Mouse (Mus musculus): ENCODE measurements around the gene Efcab14. TPM values are rescaled to one million over a fixed set of nuclear protein-coding genes. Genes with fewer than 3 reads are reported as not detected.

Gene Efcab14
- total and polyA plus RNA-seq, 3 experiments = 12.9 to 23.0 (median 13.5) TPM

DNA sequence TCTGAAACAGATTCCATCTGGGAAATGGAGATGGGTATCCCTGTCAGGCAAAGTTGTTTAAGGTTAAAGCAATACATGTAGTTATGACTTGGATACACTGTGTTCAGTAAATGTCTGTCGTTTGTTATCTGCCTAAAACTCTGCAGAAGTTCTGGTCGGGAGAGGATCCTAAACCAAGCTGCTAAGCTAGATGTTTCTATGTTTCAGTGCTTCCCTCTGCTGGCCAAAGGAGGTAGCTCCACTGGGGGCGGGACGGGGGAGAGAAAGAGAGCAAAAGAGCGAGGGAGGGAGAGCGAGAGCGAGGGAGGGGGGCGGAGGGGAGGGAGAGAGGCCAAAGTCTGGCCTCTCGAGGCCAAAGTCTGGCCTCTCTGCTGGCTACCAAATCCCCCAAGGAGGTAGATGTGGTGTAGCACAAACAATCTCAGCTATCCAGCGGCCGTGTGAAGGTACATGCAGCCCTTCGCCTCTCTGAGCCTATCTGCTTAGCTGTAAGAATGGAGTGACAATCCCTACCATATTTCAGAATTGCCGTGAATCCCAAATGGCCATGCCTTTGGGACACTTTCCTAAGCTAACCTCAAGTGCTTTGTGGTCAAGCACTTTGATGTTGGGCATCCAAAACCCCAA lies 27.6 kb upstream of the Efcab14 start:
- Histone ChIP-seq H3K4me1 (ENCODE audit: control insufficient read depth in 1 of 2, insufficient read depth in 2 of 2) (peaks cover 0 to 3% of the 10 kb centered on the region in 2 experiments; a peak in 2 of 4 replicates), H3K27ac (ENCODE audit: insufficient read depth, low read depth) (no peak overlapping the region), H3K4me2 (ENCODE audit: insufficient read depth, low read depth, poor library complexity, severe bottlenecking) (peak overlapping the region; percentile 18; the same call in 1 of the 2 replicates), H3K79me2 (replicated peaks; ENCODE audit: control insufficient read depth, extremely low read depth, insufficient read depth, poor library complexity, severe bottlenecking) (no peaks in the 10 kb centered on the region), H3K9me3 (replicated peaks; ENCODE audit: low read length) (no peaks in the 10 kb centered on the region), H3K27me3 (replicated peaks) (peaks cover 58% of the 10 kb centered on the region), H3K4me3 (replicated peaks in 1 of 3; ENCODE audit: low read depth in 2 of 3, low read length in 2 of 3, poor library complexity in 1 of 3) (no peak overlapping the region), H3K36me3 (replicated peaks in 1 of 2; ENCODE audit: control insufficient read depth in 1 of 2, insufficient read depth in 1 of 2, low read length in 1 of 2) (no peaks in the 10 kb centered on the region), H3K9ac (ENCODE audit: insufficient read depth, low read depth) (no peak overlapping the region)
- TF ChIP-seq HCFC1 (IDR thresholded peaks at IDR 0.05; ENCODE audit: low read depth, low read length) = no peak
- TF ChIP-seq MAZ (IDR thresholded peaks at IDR 0.05; ENCODE audit: low read depth, low read length) = peak; percentile 77; the same call in 1 of the 2 replicates
- TF ChIP-seq RAD21 (IDR thresholded peaks at IDR 0.05; ENCODE audit: low read depth, low read length) = peak; percentile 74
- TF ChIP-seq MYC (IDR thresholded peaks at IDR 0.05; ENCODE audit: low read depth, low read length) = no peak
- no peak for TF ChIP-seq JUN (IDR thresholded peaks at IDR 0.05; ENCODE audit: insufficient read depth, low read depth, low read length)
- TF ChIP-seq USF1 (IDR thresholded peaks at IDR 0.05; ENCODE audit: low read depth, low read length) = no peak
- peak in 1 of 2 experiments; percentile 85; a peak in 2 of 4 replicates for TF ChIP-seq CTCF (conservative IDR thresholded peaks at IDR 0.05 in 1 of 2, IDR thresholded peaks at IDR 0.05 in 1 of 2; ENCODE audit: low read depth in 2 of 2, low read length in 2 of 2)
- TF ChIP-seq KAT2A (IDR thresholded peaks at IDR 0.05; ENCODE audit: insufficient replicate concordance, low read length) = no peak
- TF ChIP-seq PAX5 (IDR thresholded peaks at IDR 0.05; ENCODE audit: low read length) = no peak
- no peak for TF ChIP-seq RCOR1 (conservative IDR thresholded peaks at IDR 0.05; ENCODE audit: low read depth, low read length)
- TF ChIP-seq ZKSCAN1 (IDR thresholded peaks at IDR 0.05; ENCODE audit: borderline replicate concordance, low read depth, low read length) = no peak
- no peak for TF ChIP-seq BHLHE40 (IDR thresholded peaks at IDR 0.05; ENCODE audit: low read depth, low read length)
- TF ChIP-seq SMC3 (IDR thresholded peaks at IDR 0.05; ENCODE audit: low read depth, low read length) = peak; percentile 64
- TF ChIP-seq TCF12 (IDR thresholded peaks at IDR 0.05; ENCODE audit: low read depth, low read length) = no peak
- TF ChIP-seq NRF1 (IDR thresholded peaks at IDR 0.05; ENCODE audit: low read depth, low read length) = no peak
- TF ChIP-seq EP300 (IDR thresholded peaks at IDR 0.05; ENCODE audit: low read length) = no peak
- TF ChIP-seq E2F4 (IDR thresholded peaks at IDR 0.05; ENCODE audit: insufficient replicate concordance, low read depth, low read length) = no peak
- no peak for TF ChIP-seq TBP (conservative IDR thresholded peaks at IDR 0.05; ENCODE audit: low read depth, low read length)
- in situ Hi-C loops (cut with MboI; ENCODE audit: low pct_ligation_motif_present, low pct_unique_long_range_greater_than_20kb, low sequenced_read_pairs) = loop anchor here (25.0 kb wide), 1 partner anchor 223 kb away; the partner anchor contains the start of gene Cyp4a14
- peak; percentile 57 for DNase-seq (ENCODE audit: extremely low read depth)
- dilution Hi-C loops (cut with MboI; ENCODE audit: extremely low pct_ligation_motif_present, extremely low pct_unique_long_range_greater_than_20kb, low sequenced_read_pairs) = no loop called here

DNA sequence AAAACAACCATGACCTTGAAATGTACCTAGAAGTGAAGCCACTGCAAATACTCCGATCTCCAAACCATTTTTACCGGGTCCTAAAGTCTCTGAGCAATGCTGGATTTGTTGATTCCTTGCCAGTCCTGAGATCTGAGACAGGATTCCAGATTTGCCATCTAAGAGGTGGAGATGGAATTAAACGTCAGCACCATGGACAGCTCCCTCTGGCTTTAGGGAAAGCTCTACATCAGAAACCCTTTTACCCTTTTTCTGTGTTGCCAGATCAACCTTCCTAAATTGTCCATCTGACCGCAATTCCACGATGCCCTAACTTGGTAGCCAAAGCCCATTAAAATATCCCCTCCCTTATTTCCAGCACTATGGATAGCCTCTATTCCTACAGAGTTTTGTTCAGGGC lies 8.8 kb upstream of the Efcab14 start:
- Histone ChIP-seq H3K79me2 (replicated peaks; ENCODE audit: control insufficient read depth, extremely low read depth, insufficient read depth, poor library complexity, severe bottlenecking) (no peaks in the 10 kb centered on the region), H3K27me3 (replicated peaks) (peaks cover 38% of the 10 kb centered on the region), H3K9ac (ENCODE audit: insufficient read depth, low read depth) (no peak overlapping the region), H3K9me3 (replicated peaks; ENCODE audit: low read length) (no peaks in the 10 kb centered on the region), H3K27ac (ENCODE audit: insufficient read depth, low read depth) (no peak overlapping the region), H3K36me3 (replicated peaks in 1 of 2; ENCODE audit: control insufficient read depth in 1 of 2, insufficient read depth in 1 of 2, low read length in 1 of 2) (no peaks in the 10 kb centered on the region), H3K4me2 (ENCODE audit: insufficient read depth, low read depth, poor library complexity, severe bottlenecking) (no peak overlapping the region), H3K4me1 (ENCODE audit: control insufficient read depth in 1 of 2, insufficient read depth in 2 of 2) (no peaks in the 10 kb centered on the region; a peak in 1 of 4 replicates), H3K4me3 (replicated peaks in 1 of 3; ENCODE audit: low read depth in 2 of 3, low read length in 2 of 3, poor library complexity in 1 of 3) (no peak overlapping the region)
- DNase-seq (ENCODE audit: extremely low read depth) = peak; percentile 34
- in situ Hi-C loops (cut with MboI; ENCODE audit: low pct_ligation_motif_present, low pct_unique_long_range_greater_than_20kb, low sequenced_read_pairs) (no loop called here), dilution Hi-C loops (cut with MboI; ENCODE audit: extremely low pct_ligation_motif_present, extremely low pct_unique_long_range_greater_than_20kb, low sequenced_read_pairs) (no loop called here)
- no peak for TF ChIP-seq USF2 (conservative IDR thresholded peaks at IDR 0.05; ENCODE audit: low read depth, low read length)
- no peak for TF ChIP-seq UBTF (IDR thresholded peaks at IDR 0.05; ENCODE audit: low read depth, low read length)
- no peak for TF ChIP-seq ELF1 (IDR thresholded peaks at IDR 0.05; ENCODE audit: low read depth, low read length)
- TF ChIP-seq MAZ (IDR thresholded peaks at IDR 0.05; ENCODE audit: low read depth, low read length) = no peak
- TF ChIP-seq MXI1 (IDR thresholded peaks at IDR 0.05; ENCODE audit: low read depth, low read length) = no peak
- no peak for TF ChIP-seq NRF1 (IDR thresholded peaks at IDR 0.05; ENCODE audit: low read depth, low read length)
- no peak for TF ChIP-seq RCOR1 (conservative IDR thresholded peaks at IDR 0.05; ENCODE audit: low read depth, low read length)
- TF ChIP-seq E2F4 (IDR thresholded peaks at IDR 0.05; ENCODE audit: insufficient replicate concordance, low read depth, low read length) = no peak
- TF ChIP-seq RAD21 (IDR thresholded peaks at IDR 0.05; ENCODE audit: low read depth, low read length) = no peak
- no peak for TF ChIP-seq CHD1 (IDR thresholded peaks at IDR 0.05; ENCODE audit: low read depth, low read length)
- no peak for TF ChIP-seq IRF4 (IDR thresholded peaks at IDR 0.05; ENCODE audit: low read depth, low read length)
- TF ChIP-seq HCFC1 (IDR thresholded peaks at IDR 0.05; ENCODE audit: low read depth, low read length) = no peak
- TF ChIP-seq KAT2A (IDR thresholded peaks at IDR 0.05; ENCODE audit: insufficient replicate concordance, low read length) = no peak
- no peak for TF ChIP-seq SMC3 (IDR thresholded peaks at IDR 0.05; ENCODE audit: low read depth, low read length)
- TF ChIP-seq JUN (IDR thresholded peaks at IDR 0.05; ENCODE audit: insufficient read depth, low read depth, low read length) = no peak
- no peak for TF ChIP-seq NELFE (IDR thresholded peaks at IDR 0.05; ENCODE audit: low read depth, low read length)
- TF ChIP-seq MEF2A (IDR thresholded peaks at IDR 0.05; ENCODE audit: borderline replicate concordance, low read depth, low read length) = no peak

All from CH12.LX (cell line).